Mouse (Mus musculus) liver, embryonic 14.5 days (tissue): ENCODE results near the gene Efl1. TPM values are rescaled to one million over a fixed set of nuclear protein-coding genes. Genes with fewer than 3 reads are reported as not detected.

ENCODE experiments used
- ATAC-seq: fragments of 200-750 bp; cut with Nextera tagmentation; 2 replicates; pipeline ENCODE4 v1.8.0; 2017; ENCODE audit warnings: moderate number of reproducible peaks, mild to moderate bottlenecking, moderate library complexity; ENCODE audit not compliant: insufficient read depth
- DNase-seq, 3 experiments: peaks; one replicate each; pipeline ENCODE4 v3.0.0-alpha.2; 2012 to 2013; ENCODE audit warnings: low read depth in 3 of 3, low spot score in 3 of 3
- H3K27ac ChIP-seq: fragments of 300-500 bp; sonication (generic); 2 replicates; pipeline ENCODE4 v1.5.1; 2014; ENCODE audit warnings: moderate library complexity, mild to moderate bottlenecking, control low read depth, inconsistent platforms
- H3K27me3 ChIP-seq: fragments of 300-500 bp; sonication (generic); 2 replicates; pipeline ENCODE4 v1.6.1; 2014; ENCODE audit warnings: mild to moderate bottlenecking, low read length, moderate library complexity; ENCODE audit not compliant: control insufficient read depth, insufficient read depth
- H3K36me3 ChIP-seq: fragments of 300-500 bp; sonication (generic); replicated peaks from 2 replicates; pipeline ENCODE4 v1.6.1; 2014; ENCODE audit warnings: low read depth; ENCODE audit not compliant: control insufficient read depth, insufficient read depth
- H3K4me1 ChIP-seq, 2 experiments: fragments of 200-500 bp in 1 of 2; fragments of 300-500 bp in 1 of 2; sonication (generic) in 1 of 2; replicated peaks; 2 replicates each; pipeline ENCODE4 v1.6.1; 2012 to 2014; ENCODE audit warnings: antibody characterized with exemption in 1 of 2, inconsistent platforms in 1 of 2, low read length in 1 of 2; ENCODE audit not compliant: control insufficient read depth in 2 of 2, insufficient read depth in 2 of 2
- H3K4me2 ChIP-seq: fragments of 300-500 bp; sonication (generic); 2 replicates; pipeline ENCODE4 v1.6.1; 2014; ENCODE audit warnings: low read depth, mild to moderate bottlenecking, control low read depth, moderate library complexity
- H3K4me3 ChIP-seq, 2 experiments: fragments of 200-500 bp in 1 of 2; fragments of 300-500 bp in 1 of 2; sonication (generic) in 1 of 2; 2 replicates each; pipeline ENCODE4 v1.5.1; 2012 to 2014; ENCODE audit warnings: low read depth in 2 of 2, low read length in 2 of 2, mild to moderate bottlenecking in 2 of 2, control low read depth in 1 of 2, inconsistent platforms in 1 of 2, moderate library complexity in 1 of 2; ENCODE audit not compliant: insufficient read depth in 1 of 2
- H3K9ac ChIP-seq: fragments of 300-500 bp; sonication (generic); replicated peaks from 2 replicates; pipeline ENCODE4 v1.6.1; 2014; ENCODE audit warnings: mild to moderate bottlenecking, control low read depth, moderate library complexity
- H3K9me3 ChIP-seq: fragments of 300-500 bp; sonication (generic); 2 replicates; pipeline ENCODE4 v1.6.1; 2016; ENCODE audit warnings: low read length, mixed read lengths; ENCODE audit not compliant: control insufficient read depth
- CTCF ChIP-seq: IDR thresholded peaks from 2 replicates; pipeline ENCODE4 v1.5.1; 2016; ENCODE audit warnings: antibody characterized with exemption, low read depth, control low read depth
- EP300 ChIP-seq: IDR thresholded peaks from 2 replicates; pipeline ENCODE4 v1.6.1; 2016; ENCODE audit warnings: antibody characterized with exemption, low read depth
- WGBS: fragments of 180-500 bp; shearing (Covaris S2); extraction: QIAGEN DNeasy Blood & Tissue Kit; methylation state at CpG from one replicate; pipeline ENCODE4 v1.1.7; 2014; ENCODE audit not compliant: insufficient replicate concordance; 5-methylcytosine and 5-hydroxymethylcytosine counted together
- polyA plus RNA-seq, 2 experiments: library from polyadenylated mRNA; depleted of rRNA in 1 of 2; stranded (reverse) in 1 of 2; unstranded in 1 of 2; fragments of >200 nt; fragmentation: Nextera tagmentation in 1 of 2; extraction: Ambion mirVana in 1 of 2; gene quantifications; 2 replicates each; pipeline versions ENCODE4 v1.2.1 to v1.2.3; 2012 to 2014

Efl1 gene
- polyA plus RNA-seq, 2 experiments, result 3.2 to 8.0 TPM

DNA sequence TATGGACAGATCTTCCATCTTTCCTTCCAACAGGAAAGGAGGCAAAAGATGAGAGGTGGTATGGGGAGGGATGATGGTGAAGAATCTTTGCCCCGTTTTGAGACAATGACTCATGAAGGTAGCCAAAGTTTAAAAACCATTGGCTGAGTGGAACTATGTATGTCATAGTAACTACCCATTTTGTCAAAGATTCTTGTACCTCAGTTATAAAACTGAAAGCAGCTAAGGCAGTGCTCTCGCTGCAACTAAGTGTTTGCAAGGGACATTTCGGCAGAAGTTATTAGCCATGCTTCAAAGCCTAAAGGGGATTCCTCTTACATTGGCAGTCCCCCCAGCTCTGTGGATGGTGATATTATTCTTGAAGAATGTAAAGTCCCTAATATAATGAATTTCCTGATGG, 1.2 kb upstream of the Efl1 start:
- ATAC-seq (no peak), DNase-seq (no peak)
- H3K9me3 ChIP-seq, result no peaks in the 10 kb centered on the region
- H3K4me3 ChIP-seq, result no peak overlapping the region
- TF ChIP-seq EP300 (no peak), CTCF (no peak)
- WGBS, result 65% methylated on average over 3 of the region's 3 CpGs
- H3K27ac ChIP-seq, result no peak overlapping the region
- no peak overlapping the region for H3K9ac ChIP-seq
- no peak overlapping the region for H3K4me2 ChIP-seq
- H3K36me3 ChIP-seq, result no peaks in the 10 kb centered on the region; the same call in 1 of the 2 replicates
- H3K4me1 ChIP-seq, result peaks cover 0 to 5% of the 10 kb centered on the region in 2 experiments; a peak in 2 of 4 replicates
- no peaks in the 10 kb centered on the region for H3K27me3 ChIP-seq

DNA sequence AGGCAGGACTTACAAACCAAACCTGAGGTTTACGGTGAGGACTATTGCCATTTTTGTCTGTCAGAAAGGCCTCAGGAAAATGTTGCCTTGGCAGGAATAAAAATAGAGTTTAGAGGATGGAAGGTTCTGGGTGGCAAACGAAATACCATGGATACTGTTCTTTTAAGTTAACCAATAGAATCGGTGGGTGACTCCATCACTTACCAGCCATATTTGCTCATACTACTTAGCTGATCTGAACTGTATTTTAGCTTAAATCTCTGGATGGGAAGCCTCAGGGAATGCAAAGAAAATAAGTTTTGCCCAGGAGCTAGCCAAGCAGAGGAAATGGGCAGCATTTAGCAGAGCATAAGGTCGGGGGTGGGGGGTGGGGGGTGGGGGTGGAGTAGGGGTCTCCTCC, 505 bp upstream of the Efl1 start:
- no peak overlapping the region for H3K27ac ChIP-seq
- ATAC-seq (no peak; the same call in 1 of the 2 replicates), DNase-seq (no peak)
- H3K36me3 ChIP-seq, result no peaks in the 10 kb centered on the region; the same call in 1 of the 2 replicates
- 32% methylated on average over 4 of the region's 4 CpGs for WGBS
- no peaks in the 10 kb centered on the region for H3K9me3 ChIP-seq
- no peaks in the 10 kb centered on the region for H3K27me3 ChIP-seq
- peaks cover 0 to 5% of the 10 kb centered on the region in 2 experiments; a peak in 2 of 4 replicates for H3K4me1 ChIP-seq
- H3K4me2 ChIP-seq, result peak overlapping the region; percentile 77
- TF ChIP-seq EP300 (no peak), CTCF (no peak)
- H3K9ac ChIP-seq, result peak overlapping the region; percentile 69
- H3K4me3 ChIP-seq, result peak overlapping the region; percentile 75 to 91

DNA sequence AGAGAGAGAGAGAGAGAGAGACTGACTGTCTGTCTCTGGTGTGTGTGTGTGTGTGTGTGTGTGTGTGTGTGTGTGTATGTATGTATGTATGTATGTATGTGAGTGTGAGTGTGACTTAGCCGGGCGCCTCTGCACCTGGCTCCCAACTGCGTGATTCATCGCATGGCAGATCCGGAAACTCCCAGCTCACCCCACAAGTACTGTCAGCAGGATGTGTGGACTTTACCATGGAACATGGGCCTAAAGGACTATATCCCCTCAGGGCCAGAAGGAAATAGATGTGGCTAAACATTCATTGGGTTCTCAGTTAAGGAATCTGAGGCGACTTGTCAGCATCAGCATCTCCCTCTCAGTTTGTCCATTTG, 649 bp downstream of the Efl1 start:
- peak overlapping the region; percentile 77 for H3K4me2 ChIP-seq
- no peaks in the 10 kb centered on the region for H3K27me3 ChIP-seq
- TF ChIP-seq CTCF, result no peak
- no peak for TF ChIP-seq EP300
- peaks cover 0 to 5% of the 10 kb centered on the region in 2 experiments; a peak in 2 of 4 replicates for H3K4me1 ChIP-seq
- no peak overlapping the region for H3K27ac ChIP-seq
- H3K36me3 ChIP-seq, result no peaks in the 10 kb centered on the region; the same call in 1 of the 2 replicates
- peak in 1 of 3 experiments; percentile 13 for DNase-seq
- peak overlapping the region; percentile 69 for H3K9ac ChIP-seq
- no peak for ATAC-seq
- H3K4me3 ChIP-seq, result peak overlapping the region; percentile 75 to 91
- WGBS, result 11% methylated on average over 6 of the region's 6 CpGs
- H3K9me3 ChIP-seq, result no peaks in the 10 kb centered on the region

DNA sequence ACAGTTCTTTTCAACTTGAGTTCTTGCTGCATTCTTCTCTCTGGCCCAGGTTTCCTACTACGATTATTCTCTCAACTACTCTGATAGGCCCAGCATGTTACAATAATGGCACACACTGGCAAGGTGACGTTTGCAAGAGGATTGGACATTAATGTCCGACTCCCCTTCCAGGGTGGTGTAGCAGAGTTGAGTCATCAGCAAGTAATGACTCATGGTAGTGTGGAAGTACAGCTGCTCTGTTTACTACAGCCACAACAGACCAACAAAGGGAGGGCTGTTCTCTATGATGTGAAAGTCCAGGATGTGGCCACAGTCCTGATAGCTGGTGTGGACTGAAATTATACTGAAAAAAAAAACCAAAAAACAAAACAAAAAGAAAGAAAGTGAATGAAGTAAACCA, 16.2 kb downstream of the Efl1 start:
- no peak for ATAC-seq
- H3K36me3 ChIP-seq, result peaks cover 2% of the 10 kb centered on the region; the same call in 1 of the 2 replicates
- WGBS, result 75% methylated on average over 3 of the region's 3 CpGs
- H3K9ac ChIP-seq, result no peak overlapping the region
- no peaks in the 10 kb centered on the region for H3K9me3 ChIP-seq
- DNase-seq, result no peak
- no peak overlapping the region for H3K27ac ChIP-seq
- no peak overlapping the region for H3K4me3 ChIP-seq
- TF ChIP-seq CTCF (no peak), EP300 (no peak)
- no peaks in the 10 kb centered on the region for H3K27me3 ChIP-seq
- no peaks in the 10 kb centered on the region for H3K4me1 ChIP-seq
- no peak overlapping the region for H3K4me2 ChIP-seq

DNA sequence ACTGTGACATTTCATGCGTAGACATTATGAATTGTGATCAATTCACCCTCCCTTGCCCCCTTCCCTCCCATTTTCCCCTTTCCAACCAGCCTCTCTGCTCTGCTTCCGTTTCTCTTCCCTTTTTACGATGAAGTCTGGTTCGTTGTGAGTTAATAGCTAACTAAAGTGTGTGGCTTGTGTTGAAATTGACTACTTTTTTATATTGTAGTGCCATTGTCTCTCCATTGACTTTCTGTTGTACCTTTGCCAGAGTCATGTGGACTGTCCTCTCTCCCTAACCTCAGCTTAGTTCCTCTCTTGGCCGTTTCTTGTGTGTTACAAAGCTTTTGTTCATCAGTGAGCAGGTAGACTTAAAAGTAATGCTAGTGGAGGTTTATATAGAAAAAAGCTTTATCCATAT, 27.6 kb downstream of the Efl1 start:
- WGBS, result 72% methylated on average over 5 of the region's 5 CpGs
- DNase-seq, result no peak
- Histone ChIP-seq H3K9me3 (no peaks in the 10 kb centered on the region), H3K4me1 (no peaks in the 10 kb centered on the region), H3K36me3 (peaks cover 3% of the 10 kb centered on the region; the same call in 1 of the 2 replicates), H3K9ac (no peak overlapping the region), H3K4me2 (no peak overlapping the region), H3K4me3 (no peak overlapping the region), H3K27me3 (no peaks in the 10 kb centered on the region), H3K27ac (no peak overlapping the region)
- TF ChIP-seq CTCF (no peak), EP300 (no peak)
- ATAC-seq, result no peak
